Mouse (Mus musculus) forelimb bud, embryonic 11.5 days (tissue): ENCODE results near the gene Slc25a22.
A peak's percentile ranks its signal among the peaks of the same experiment; 100 is the strongest.

ENCODE experiments used
- DNase-seq: peaks from one replicate; pipeline ENCODE4 v3.0.0-alpha.2; 2012; ENCODE audit warnings: low read depth, low spot score

Slc25a22 gene

DNA sequence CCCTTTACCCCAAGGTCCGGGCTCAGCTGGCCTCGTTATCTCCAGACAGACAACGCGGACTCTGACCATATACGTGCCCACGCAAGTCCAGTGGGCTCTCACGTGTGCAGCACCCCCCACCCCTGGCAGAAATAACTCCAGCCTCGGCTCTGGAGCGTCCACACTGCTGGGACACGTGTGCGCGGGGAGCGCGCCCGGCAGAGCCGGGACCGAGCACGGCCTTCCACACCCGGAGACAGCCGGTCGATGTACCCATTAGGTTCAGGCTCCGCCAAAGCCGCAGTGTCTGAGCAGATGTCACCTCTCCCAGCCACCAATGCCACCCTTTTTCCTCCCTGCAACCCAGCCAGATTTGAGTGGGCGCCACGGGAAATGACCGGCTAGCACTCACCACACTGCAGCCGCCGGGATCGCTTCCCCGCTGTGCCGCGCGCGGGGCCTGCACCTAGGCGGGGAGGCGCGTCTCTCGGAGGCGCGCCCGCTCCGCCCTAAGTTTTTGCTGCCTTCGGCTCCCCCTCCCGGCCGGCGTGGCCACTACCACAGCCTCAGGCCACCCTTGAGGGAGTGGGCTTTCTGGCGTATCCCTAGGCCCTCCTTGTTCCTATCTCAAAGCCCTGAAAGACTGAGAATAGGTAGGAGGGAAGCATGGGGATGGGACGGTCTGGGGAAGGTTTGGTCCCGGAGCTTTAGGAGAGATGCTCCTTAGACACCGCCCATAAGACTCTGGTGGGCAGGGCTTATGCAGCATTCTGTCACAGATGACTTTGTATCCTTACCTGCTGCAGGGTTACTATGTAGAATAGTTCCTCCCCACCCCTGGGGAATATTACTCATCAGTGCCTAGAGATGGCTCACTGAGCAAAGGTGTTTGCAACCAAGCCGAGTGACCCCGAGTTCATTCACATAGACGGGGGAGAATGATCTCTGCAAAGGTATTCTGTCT, at the start of gene Slc25a22:
Gene Slc25a22 (minus strand): TSS at position 715 of the 943 bp plus-strand sequence.
- DNase-seq, result peak; percentile 74

DNA sequence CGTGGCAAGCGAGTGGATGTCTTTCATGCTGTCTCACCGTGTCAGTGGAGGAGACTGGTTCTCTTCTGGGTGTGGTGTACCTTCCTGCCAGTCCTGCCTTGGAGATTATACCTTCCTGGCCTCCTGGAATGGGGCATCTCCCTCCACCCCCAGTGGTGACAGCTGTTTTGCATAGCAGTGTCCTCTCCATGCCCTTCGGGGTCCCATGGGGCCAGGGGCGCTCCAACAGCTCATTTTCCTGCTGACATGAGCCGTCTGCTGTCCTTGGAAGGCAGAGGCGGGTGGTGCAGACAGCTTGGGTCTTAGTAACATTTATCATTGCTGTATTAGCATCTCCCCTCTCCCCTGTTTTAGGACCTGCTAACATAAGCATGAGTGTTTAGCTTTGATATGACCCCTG, 49.4 kb upstream of the Slc25a22 start:
- no peak for DNase-seq

GRCm38 (mm10) chr7:141486239-141486638, 48.5 kb upstream of the Slc25a22 start:
- no peak for DNase-seq

DNA sequence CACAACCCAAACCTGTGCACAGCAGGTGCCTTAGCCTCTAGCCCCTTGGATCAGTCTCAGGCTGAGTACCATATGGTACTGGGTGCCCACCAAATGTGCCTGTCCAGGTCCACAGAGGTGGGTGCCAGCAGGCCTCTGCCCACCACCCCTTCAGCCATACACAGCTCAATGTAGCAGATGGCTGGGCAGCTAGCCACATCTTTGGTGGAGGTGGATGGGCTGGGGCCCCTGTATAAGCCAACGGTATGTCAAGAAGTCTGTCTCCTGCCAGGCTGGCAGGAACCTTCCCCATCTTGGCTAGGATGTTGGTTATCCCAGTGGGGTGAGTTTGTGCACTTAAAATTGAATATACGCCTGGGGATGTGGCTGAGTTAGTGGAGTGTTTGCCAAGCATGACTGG, 47.9 kb upstream of the Slc25a22 start:
- DNase-seq, result no peak

DNA sequence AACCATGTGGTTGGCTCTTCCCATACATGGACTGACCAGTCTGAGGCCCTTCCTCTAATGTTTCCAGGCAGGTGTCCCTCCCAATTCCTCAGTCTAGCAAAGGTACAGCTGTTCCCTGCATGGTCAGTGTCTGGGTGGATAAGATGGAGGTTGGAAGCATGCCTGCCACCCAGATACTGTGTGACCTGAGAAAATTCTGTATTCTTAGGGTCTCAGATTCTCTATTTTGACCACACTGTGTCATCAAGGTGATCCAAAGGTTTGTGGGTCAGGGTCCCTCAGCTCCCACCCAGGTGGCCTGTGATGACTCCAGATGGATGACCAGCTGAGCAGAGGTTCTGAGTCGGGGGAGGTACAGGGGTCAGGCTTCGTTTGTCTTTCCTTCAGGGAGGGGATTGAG, 47.5 kb upstream of the Slc25a22 start:
- DNase-seq, result no peak

GRCm38 (mm10) chr7:141484186-141485120, 46.8 kb upstream of the Slc25a22 start:
- no peak for DNase-seq

- DNase-seq, result no peak
These were observed 45.5 kb upstream of the Slc25a22 start for GRCm38 (mm10) chr7:141483114-141483653.

DNA sequence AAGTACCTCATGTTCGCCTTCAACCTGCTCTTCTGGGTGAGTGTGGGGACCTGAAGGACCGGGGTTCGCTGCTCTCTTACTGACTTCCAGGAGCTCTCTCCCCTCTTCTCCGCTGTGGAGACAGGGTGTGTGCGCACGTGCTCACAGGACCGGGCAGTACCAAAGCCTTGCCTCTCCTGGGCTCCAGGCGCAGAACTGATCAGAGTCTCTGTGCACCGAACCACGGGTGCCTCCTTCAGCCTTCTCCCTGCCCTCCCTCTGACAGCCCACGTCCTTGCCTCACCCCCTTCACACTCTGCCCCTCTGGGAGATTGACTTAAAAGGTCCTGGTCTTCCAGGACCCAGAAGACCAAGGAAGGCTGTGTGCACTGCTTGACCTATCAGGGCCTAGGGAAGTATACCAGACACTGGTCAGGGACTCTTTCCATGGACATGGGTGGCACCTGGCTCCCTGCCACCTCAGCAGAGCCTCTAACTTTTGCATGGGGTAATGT, 44.9 kb upstream of the Slc25a22 start:
- no peak for DNase-seq

- no peak for DNase-seq
These were observed 44.1 kb upstream of the Slc25a22 start for GRCm38 (mm10) chr7:141481498-141482401.

GRCm38 (mm10) chr7:141480842-141481497, 43.3 kb upstream of the Slc25a22 start:
- peak; percentile 80 for DNase-seq

DNA sequence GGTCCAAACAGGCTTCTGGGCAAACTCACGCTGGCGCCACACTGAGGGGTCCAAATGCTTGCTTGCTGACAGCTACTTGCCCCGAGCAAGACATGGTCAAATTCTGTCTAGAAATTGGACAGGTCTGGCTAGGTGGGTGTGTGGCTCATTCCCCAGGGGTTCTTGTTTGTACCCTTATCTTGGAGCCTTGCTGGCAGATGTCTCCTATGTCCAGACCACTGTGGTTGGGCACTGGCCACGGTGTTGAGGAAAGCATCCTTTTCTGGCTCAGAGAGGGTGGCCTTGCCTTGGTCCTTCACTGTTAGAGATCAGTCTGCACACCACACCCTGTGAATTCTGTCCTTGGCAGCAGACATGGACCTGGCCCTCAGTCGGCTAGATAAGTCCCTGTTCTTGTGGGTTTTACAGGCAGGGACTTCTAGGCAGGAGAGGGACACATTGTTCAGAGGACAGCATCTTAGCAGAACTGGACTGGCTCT, 40.6 kb upstream of the Slc25a22 start:
- DNase-seq, result no peak

DNA sequence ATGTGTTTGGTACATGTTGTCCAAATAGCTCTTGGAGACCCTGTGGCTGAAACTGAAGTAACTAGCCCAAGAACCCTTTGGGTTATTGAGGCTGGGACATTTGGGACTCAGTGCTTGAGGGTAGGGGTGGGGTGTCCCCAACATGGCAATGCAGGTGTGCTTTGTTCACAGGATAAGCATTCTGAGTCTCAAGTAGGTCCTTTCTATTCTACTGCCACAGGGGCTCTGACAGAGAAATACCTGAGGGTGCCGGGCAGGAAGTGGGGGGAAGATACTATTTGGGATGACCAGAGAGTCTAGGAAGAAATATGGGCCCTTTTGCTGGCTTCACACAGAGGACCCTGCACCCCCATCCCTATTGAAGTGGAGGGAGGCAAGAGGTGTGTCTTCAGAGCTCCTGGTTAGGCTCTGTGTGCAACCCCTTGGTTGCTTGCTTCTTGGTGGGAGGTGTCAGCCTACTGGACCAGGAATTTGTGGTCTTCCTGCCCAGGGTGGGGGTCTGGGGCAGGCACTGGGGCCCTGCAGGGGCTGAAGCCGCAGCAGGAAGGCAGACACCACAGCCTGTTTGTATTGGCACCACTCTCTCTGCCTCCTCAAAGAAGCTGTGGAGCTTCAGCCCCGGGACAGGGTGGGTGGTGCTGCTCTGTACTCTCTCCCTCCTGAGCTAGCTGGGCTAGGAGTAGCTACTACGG, 40.0 kb upstream of the Slc25a22 start:
- no peak for DNase-seq

DNA sequence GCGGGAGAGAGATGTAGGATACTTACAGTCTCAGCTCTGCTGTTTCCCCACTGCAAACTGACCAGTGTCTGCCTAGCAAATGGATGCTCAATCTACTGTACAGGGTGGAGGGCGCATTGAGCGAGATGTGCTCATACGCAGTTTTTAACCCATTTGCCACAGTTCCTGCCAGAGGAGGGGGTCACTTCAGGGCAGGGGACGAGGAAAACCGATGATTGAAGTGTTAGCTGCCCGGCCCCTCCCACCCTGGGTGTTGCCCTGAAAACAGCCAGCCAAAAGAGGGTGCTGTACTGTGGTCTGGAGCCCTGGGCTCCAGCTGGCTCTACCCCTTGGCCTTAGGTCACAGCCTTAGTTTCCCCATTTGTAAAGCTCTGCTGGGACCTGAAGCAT, 39.3 kb upstream of the Slc25a22 start:
- no peak for DNase-seq

DNA sequence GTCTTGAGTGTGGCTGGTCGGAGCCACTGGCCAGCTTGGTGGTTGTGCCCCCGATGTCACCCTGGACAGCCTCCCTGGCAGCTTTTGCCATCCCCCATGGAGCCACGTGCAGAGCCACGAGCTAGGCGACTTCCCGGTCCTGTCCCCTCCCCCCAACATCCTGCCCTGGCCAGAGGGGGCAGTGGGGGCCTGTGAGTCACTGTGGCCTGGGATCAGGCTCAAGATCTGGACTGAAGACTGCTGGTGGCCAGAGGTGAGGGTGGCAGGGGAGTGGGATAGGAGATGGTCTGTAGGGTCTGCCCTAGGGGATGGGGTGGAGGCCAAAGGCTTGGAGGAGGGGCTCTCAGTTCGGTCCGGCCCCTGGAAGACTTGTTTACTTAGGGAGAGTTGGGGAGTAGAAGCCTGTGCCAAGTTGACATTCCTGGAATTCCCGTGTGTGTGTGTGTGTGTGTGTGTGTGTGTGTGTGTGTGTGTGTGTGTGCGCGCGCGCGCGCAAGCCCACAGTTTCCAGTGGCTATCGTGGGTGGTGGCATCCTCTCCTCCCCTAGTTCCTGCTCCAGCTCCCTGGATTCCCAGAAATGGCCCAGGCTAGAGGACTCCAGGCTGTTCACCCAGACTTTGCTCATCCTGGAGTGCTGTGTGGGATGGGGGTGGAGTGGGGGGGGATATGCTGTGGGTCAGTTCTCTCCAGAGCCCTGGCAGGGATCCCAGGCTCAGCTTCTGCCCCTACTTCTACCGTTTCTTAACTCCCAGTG, 38.7 kb upstream of the Slc25a22 start:
- DNase-seq, result no peak

GRCm38 (mm10) chr7:141475805-141476158, 38.1 kb upstream of the Slc25a22 start:
- no peak for DNase-seq

- peak; percentile 81 for DNase-seq
These were observed 37.5 kb upstream of the Slc25a22 start, which contains the start of the genes Polr2l and Tspan4 for GRCm38 (mm10) chr7:141475011-141475804. Polr2l (minus strand) TSS chr7:141475132. Tspan4 (plus strand) TSS chr7:141475240.

DNA sequence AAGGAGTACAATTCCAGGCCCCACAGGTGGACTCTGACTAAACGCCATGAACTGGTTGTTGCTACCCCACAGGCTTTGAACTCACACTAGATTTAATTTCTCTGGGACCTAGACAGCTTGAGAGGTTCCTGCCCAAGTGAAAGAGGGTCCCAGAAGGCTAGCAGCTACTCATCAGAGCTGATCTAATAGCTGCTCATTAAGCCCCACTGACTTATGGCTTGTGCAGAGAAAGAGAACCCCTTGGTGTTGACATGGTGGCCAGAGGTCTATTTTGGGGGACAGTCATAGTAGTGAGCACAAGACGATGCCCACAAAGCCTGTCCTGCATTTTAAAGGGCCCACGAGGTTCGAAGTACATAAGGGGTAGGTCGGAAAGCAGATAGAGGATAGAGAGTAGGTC, 36.5 kb upstream of the Slc25a22 start:
- DNase-seq, result no peak

DNA sequence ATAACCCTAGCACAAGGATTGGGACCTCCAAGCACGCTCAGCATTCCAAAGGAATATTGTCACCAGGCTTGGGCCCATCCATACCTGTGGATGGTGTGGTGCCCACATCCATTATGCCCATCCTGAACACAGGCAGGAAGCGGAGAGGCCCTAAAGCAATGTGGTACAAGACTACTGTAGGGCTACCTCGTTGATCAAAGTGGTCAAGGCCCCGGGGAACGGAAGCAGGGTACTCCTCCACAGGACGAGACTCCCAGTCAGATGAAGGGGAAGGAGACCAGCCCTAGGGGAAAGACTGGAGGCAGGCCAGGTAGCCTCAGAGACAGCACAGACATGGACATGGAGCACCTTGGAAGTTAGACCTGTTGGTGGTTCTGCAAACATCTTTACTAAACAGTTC, 35.1 kb upstream of the Slc25a22 start:
- DNase-seq, result no peak
